Mouse (Mus musculus): ENCODE results near the gene Slc35e2.

Slc35e2 gene

DNA sequence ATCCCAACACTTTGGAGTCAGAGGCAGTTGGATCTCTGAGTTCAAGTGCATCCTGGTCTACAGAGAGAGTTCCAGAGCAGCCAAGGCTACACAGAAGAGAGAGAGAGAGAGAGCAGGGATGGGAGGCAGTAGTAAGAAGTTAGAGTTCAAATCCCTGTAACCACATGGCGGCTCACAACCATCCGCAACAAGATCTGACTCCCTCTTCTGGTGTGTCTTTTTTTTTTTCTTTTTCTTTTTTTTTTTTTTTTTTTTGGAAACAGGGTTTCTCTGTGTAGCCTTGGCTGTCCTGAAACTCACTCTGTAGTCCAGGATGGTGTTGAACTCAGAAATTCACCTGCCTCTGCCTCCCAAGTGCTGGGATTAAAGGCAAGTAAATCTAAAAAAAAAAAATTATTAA, 70.9 kb downstream of the Slc35e2 start:
- DNase-seq (ENCODE audit: low spot score) = no peak
